Mouse (Mus musculus): Measurements from ENCODE around the gene Chrna1. TPM values are rescaled to one million over a fixed set of nuclear protein-coding genes. Genes with fewer than 3 reads are reported as not detected.
A peak's percentile ranks its signal among the peaks of the same experiment; 100 is the strongest.

Gene Chrna1
- polyA plus RNA-seq, 1 experiment, result not detected

GRCm38 (mm10) chr2:73593101-73593439 lies 12.9 kb upstream of the Chrna1 start:
- no peak overlapping the region for H3K4me3 ChIP-seq (ENCODE audit: insufficient read depth, low read length)
- H3K4me1 ChIP-seq (ENCODE audit: control insufficient read depth, insufficient read depth, low read length), result no peaks in the 10 kb centered on the region
- TF ChIP-seq CTCF (IDR thresholded peaks at IDR 0.05; ENCODE audit: low read depth, low read length) (no peak), POLR2A (IDR thresholded peaks at IDR 0.05; ENCODE audit: borderline replicate concordance, low read depth, low read length) (no peak)
- no peak overlapping the region for H3K27ac ChIP-seq (ENCODE audit: insufficient read depth, low read depth, low read length)

- H3K27ac ChIP-seq (ENCODE audit: insufficient read depth, low read depth, low read length), result no peak overlapping the region
- no peak overlapping the region for H3K4me3 ChIP-seq (ENCODE audit: insufficient read depth, low read length)
- TF ChIP-seq CTCF (IDR thresholded peaks at IDR 0.05; ENCODE audit: low read depth, low read length) (no peak), POLR2A (IDR thresholded peaks at IDR 0.05; ENCODE audit: borderline replicate concordance, low read depth, low read length) (no peak)
- no peaks in the 10 kb centered on the region for H3K4me1 ChIP-seq (ENCODE audit: control insufficient read depth, insufficient read depth, low read length)
These were observed 12.3 kb upstream of the Chrna1 start for GRCm38 (mm10) chr2:73592231-73593100.

DNA sequence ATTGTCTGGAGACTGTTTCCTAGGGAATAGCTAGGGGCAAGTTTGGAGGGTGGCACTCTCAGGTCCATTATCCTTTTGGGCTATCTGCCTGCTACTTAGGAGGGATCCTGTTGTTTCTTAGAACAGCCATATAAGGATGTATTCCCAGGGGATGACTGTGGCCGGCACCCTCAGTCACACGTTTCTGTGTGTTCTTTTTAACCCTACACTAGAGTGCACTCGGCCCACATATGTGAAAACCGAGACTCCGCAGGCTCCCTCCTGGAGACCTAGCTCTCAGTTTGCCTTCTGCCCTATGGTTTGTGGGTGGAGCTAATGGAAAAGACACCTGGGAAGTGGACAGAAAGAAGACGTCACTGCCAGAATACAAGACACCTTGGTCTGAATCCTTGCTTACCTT lies 11.1 kb upstream of the Chrna1 start:
- no peaks in the 10 kb centered on the region for H3K4me1 ChIP-seq (ENCODE audit: control insufficient read depth, insufficient read depth, low read length)
- no peak overlapping the region for H3K4me3 ChIP-seq (ENCODE audit: insufficient read depth, low read length)
- TF ChIP-seq CTCF (IDR thresholded peaks at IDR 0.05; ENCODE audit: low read depth, low read length), result no peak
- no peak for TF ChIP-seq POLR2A (IDR thresholded peaks at IDR 0.05; ENCODE audit: borderline replicate concordance, low read depth, low read length)
- no peak overlapping the region for H3K27ac ChIP-seq (ENCODE audit: insufficient read depth, low read depth, low read length)

DNA sequence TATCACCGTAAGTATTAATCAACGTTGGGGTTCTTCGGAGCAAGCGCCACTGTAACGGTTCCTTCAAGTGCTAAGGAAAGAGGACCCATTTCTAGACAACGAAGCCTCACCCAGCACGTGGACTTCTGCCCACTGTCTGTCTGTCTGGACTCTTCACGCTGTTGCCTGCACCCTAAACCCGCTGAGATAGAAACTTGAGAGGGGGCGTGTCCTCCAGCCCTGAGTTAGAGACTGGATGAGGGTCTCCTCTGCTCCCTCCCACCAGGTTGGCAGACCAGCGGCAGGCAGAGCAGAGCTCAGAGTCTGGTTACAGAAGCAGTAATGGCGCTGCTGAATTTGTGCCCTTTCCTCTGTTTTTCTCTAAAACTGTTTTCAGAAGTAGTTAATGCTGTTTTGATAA lies 10.0 kb upstream of the Chrna1 start:
- no peak for TF ChIP-seq POLR2A (IDR thresholded peaks at IDR 0.05; ENCODE audit: borderline replicate concordance, low read depth, low read length)
- TF ChIP-seq CTCF (IDR thresholded peaks at IDR 0.05; ENCODE audit: low read depth, low read length), result no peak
- Histone ChIP-seq H3K27ac (ENCODE audit: insufficient read depth, low read depth, low read length) (no peak overlapping the region), H3K4me3 (ENCODE audit: insufficient read depth, low read length) (no peak overlapping the region), H3K4me1 (ENCODE audit: control insufficient read depth, insufficient read depth, low read length) (no peaks in the 10 kb centered on the region)

GRCm38 (mm10) chr2:73588951-73589350 lies 8.8 kb upstream of the Chrna1 start:
- TF ChIP-seq POLR2A (IDR thresholded peaks at IDR 0.05; ENCODE audit: borderline replicate concordance, low read depth, low read length) (no peak), CTCF (IDR thresholded peaks at IDR 0.05; ENCODE audit: low read depth, low read length) (no peak)
- Histone ChIP-seq H3K27ac (ENCODE audit: insufficient read depth, low read depth, low read length) (no peak overlapping the region), H3K4me3 (ENCODE audit: insufficient read depth, low read length) (no peak overlapping the region), H3K4me1 (ENCODE audit: control insufficient read depth, insufficient read depth, low read length) (no peaks in the 10 kb centered on the region; the same call in 1 of the 2 replicates)

DNA sequence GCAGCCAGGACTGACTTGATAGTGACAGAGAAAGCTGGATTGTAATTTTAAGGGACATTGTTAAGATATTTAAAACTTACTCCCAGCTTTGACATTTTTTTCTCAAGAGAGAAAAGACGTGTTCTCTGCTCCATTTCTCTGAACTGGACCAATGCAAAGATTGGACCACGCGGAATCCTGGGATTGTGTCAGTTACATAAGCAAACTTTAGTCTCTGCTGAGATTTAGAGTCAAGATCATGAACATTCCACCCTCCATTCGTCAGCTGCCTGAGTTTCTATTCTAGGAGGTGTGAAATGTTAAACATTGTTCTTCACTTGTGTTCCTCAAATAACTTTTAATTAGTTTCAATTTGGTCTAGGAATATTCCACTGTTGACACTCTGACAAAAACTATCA lies 7.0 kb upstream of the Chrna1 start:
- no peak overlapping the region for H3K27ac ChIP-seq (ENCODE audit: insufficient read depth, low read depth, low read length)
- no peaks in the 10 kb centered on the region; the same call in 1 of the 2 replicates for H3K4me1 ChIP-seq (ENCODE audit: control insufficient read depth, insufficient read depth, low read length)
- H3K4me3 ChIP-seq (ENCODE audit: insufficient read depth, low read length), result no peak overlapping the region
- TF ChIP-seq POLR2A (IDR thresholded peaks at IDR 0.05; ENCODE audit: borderline replicate concordance, low read depth, low read length) (no peak), CTCF (IDR thresholded peaks at IDR 0.05; ENCODE audit: low read depth, low read length) (no peak)

DNA sequence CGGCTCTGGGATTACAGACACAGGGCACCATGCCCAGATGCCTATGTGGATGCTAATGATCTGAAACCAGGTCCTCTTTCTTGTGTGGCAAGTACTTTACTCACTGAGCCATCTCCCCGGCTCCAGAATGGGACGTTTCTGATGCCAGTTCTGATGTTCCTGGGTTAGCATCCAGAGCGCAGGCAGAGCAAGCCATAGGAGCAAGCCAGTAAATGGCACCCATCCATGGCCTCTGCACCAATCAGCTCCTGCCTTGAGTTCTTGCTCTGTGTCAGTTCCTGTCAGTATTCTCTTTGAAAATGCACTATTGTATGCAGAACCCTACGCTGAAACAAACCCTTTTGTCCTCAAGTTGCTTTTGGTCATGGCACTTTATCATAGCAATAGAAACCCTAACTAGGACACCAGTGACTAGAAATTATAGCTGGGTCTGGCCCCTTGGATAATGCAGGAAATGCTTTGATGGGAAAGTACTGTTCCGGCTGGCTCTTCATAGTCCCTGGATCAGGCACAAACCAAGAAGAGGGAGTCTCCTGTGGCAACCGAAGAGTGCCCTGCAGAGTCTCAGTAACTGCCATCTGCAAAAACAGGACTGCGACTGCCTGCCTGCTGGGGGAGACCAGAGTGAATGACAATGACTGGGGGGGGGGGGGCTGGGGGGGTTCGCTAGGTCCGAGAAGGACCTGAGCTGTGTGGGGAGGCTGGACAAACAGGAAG lies 6.4 kb upstream of the Chrna1 start:
- Histone ChIP-seq H3K4me1 (ENCODE audit: control insufficient read depth, insufficient read depth, low read length) (no peaks in the 10 kb centered on the region; the same call in 1 of the 2 replicates), H3K4me3 (ENCODE audit: insufficient read depth, low read length) (no peak overlapping the region), H3K27ac (ENCODE audit: insufficient read depth, low read depth, low read length) (no peak overlapping the region)
- no peak for TF ChIP-seq POLR2A (IDR thresholded peaks at IDR 0.05; ENCODE audit: borderline replicate concordance, low read depth, low read length)
- TF ChIP-seq CTCF (IDR thresholded peaks at IDR 0.05; ENCODE audit: low read depth, low read length), result no peak

DNA sequence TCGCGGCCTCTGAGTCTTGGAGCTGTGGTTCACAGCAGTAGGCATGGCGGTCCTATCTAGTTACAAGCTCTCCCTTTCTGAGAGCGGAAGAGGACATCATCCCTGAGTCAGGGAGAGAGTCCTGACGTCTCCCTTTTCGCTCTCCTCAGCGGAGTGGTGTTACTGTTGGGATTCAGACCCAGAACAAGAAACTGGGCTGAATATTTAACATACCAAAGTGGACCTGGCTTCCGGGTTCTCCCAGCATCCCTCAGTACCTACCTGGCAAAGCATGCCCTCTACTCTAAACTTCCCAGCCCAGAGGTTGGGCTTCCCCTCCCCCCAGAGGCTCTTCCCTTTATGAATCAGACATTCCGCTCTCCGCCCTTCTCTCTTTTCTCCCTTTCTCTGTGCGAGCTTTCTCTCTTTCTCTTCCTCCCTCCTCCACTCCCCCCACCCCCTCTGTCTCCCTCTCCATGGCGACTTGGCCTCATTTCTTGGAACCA lies 5.3 kb upstream of the Chrna1 start:
- Histone ChIP-seq H3K4me3 (ENCODE audit: insufficient read depth, low read length) (no peak overlapping the region), H3K4me1 (ENCODE audit: control insufficient read depth, insufficient read depth, low read length) (no peaks in the 10 kb centered on the region; the same call in 1 of the 2 replicates), H3K27ac (ENCODE audit: insufficient read depth, low read depth, low read length) (no peak overlapping the region)

GRCm38 (mm10) chr2:73584645-73585346 lies 4.7 kb upstream of the Chrna1 start:
- Histone ChIP-seq H3K27ac (ENCODE audit: insufficient read depth, low read depth, low read length) (no peak overlapping the region), H3K4me3 (ENCODE audit: insufficient read depth, low read length) (peak overlapping the region; percentile 32; the same call in 1 of the 2 replicates), H3K4me1 (ENCODE audit: control insufficient read depth, insufficient read depth, low read length) (no peaks in the 10 kb centered on the region; the same call in 1 of the 2 replicates)
- TF ChIP-seq POLR2A (IDR thresholded peaks at IDR 0.05; ENCODE audit: borderline replicate concordance, low read depth, low read length) (no peak), CTCF (IDR thresholded peaks at IDR 0.05; ENCODE audit: low read depth, low read length) (peak; percentile 83)

More for the DNA sequence above, 5.3 kb upstream of the Chrna1 start:
- no peak for TF ChIP-seq POLR2A (IDR thresholded peaks at IDR 0.05; ENCODE audit: borderline replicate concordance, low read depth, low read length)
- TF ChIP-seq CTCF (IDR thresholded peaks at IDR 0.05; ENCODE audit: low read depth, low read length), result no peak
